Mouse (Mus musculus) lung, postnatal 0 days (tissue): ENCODE measurements at regions not wholly inside any gene's neighbourhood (a gene's known extent, or its start where the extent isn't known, plus 50 kb on each side); places are given as distances from the start of the nearest gene placed in this dataset.

Source experiments
- CTCF ChIP-seq: IDR thresholded peaks from 2 replicates; pipeline ENCODE4 v1.5.1; 2016; ENCODE audit warnings: antibody characterized with exemption, mild to moderate bottlenecking
- EP300 ChIP-seq: IDR thresholded peaks from 2 replicates; pipeline ENCODE4 v1.6.1; 2016; ENCODE audit warnings: antibody characterized with exemption, mild to moderate bottlenecking, control low read depth

DNA sequence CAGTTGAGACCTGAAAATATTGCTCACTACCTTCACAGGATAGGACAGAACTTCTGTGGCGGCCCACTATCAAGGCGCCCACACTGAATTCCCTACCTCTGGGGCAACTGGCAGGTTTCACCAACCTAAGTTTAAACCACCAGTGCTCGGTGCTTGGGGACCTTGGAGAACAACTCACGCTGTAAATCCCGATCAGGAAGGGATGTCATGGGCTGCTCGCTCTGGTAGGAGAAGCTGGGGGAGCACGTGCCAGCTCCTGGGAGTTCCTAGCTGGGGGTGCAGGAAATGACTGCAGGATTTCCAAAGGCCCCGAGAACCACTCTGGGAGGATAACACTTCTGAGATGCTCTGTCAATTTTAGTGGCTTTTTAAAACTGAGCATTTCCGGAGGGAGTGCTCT is 138.4 kb upstream of the Klf14 start:
- TF ChIP-seq EP300 (no peak), CTCF (no peak)
